Mouse (Mus musculus): ENCODE results near the gene Banf2. TPM values are rescaled to one million over a fixed set of nuclear protein-coding genes. Genes with fewer than 3 reads are reported as not detected.

The Banf2 gene
- polyA plus RNA-seq, 1 experiment from 2014 or later, result not detected

- DNase-seq (no peak), ATAC-seq (ENCODE audit: insufficient read depth) (no peak)
- Histone ChIP-seq H3K4me3 (ENCODE audit: low read depth, low read length) (no peak overlapping the region), H3K27ac (ENCODE audit: low read depth) (no peak overlapping the region), H3K9me3 (ENCODE audit: low read depth, low read length) (no peaks in the 10 kb centered on the region), H3K4me2 (no peak overlapping the region), H3K4me1 (ENCODE audit: insufficient read depth) (peaks cover 23% of the 10 kb centered on the region), H3K9ac (no peak overlapping the region), H3K27me3 (ENCODE audit: insufficient read depth, low read length) (no peaks in the 10 kb centered on the region), H3K36me3 (ENCODE audit: insufficient read depth) (peaks cover 14% of the 10 kb centered on the region)
- TF ChIP-seq CTCF (IDR thresholded peaks at IDR 0.05; ENCODE audit: low read depth), result no peak
- WGBS, result 84% methylated on average over 5 of the region's 5 CpGs
These were observed 30.5 kb upstream of the Banf2 start for GRCm38 (mm10) chr2:144002229-144002984.

DNA sequence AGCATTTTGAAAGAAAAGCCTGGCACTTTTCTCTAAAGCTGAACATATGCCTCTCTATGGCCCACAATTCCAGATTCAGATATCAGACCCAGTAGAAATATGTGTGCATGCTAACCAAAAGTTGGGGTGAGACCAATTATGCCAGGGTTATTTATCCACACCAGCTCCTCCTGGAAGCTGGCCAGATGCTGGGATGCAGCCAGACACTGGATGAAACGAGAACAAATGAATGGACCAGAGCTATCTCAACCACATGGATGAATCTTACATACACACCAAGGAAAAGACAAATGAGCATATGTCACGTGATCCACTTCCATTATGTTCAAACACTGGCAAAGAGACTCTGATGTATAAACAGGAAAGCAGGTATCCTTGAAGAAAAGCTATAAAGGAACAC is 29.3 kb upstream of the Banf2 start:
- TF ChIP-seq CTCF (IDR thresholded peaks at IDR 0.05; ENCODE audit: low read depth), result no peak
- no peak overlapping the region for H3K4me2 ChIP-seq
- H3K4me3 ChIP-seq (ENCODE audit: low read depth, low read length), result no peak overlapping the region
- no peaks in the 10 kb centered on the region for H3K9me3 ChIP-seq (ENCODE audit: low read depth, low read length)
- H3K36me3 ChIP-seq (ENCODE audit: insufficient read depth), result peaks cover 20% of the 10 kb centered on the region
- DNase-seq, result peak; percentile 58
- no peak for ATAC-seq (ENCODE audit: insufficient read depth)
- no peak overlapping the region for H3K27ac ChIP-seq (ENCODE audit: low read depth)
- H3K4me1 ChIP-seq (ENCODE audit: insufficient read depth), result peaks cover 23% of the 10 kb centered on the region
- H3K9ac ChIP-seq, result no peak overlapping the region
- H3K27me3 ChIP-seq (ENCODE audit: insufficient read depth, low read length), result no peaks in the 10 kb centered on the region
- 31% methylated on average over 2 of the region's 2 CpGs for WGBS

DNA sequence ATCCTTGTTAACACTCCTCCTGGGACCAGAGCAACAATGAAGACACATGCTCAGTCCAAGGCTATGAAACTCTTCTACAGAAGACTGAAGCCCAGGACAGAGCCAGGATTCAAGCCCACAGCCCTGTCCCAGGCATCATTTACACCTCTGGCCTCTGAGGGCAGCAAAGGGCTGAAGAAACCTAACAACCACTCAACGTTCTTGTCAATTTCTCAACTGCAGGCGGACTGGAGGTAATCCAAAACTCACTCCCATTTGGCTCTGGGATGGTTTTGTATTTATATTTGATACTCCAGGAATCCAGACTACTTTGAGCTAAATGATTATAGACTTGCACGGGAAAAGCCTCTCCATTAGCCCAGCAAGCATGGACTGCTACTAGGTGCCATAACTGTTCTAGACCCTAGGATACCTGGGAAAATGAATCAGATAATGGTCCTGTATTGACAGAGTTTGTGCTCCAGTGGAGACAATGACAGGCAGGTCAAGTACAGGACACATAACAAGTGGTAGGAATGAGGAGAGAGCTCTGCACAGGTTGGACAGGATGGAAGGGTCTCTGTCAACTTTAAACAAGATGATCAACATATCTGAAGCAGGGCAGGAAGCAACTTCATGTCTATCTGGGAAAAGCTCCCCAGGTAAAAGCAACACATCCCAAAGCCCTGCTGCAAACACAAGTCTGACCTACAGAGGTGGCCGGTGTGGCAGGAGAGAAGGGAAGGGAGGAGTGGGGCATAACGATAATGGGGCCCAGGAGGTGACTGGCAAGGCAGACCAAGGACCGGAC is 27.5 kb upstream of the Banf2 start:
- H3K4me3 ChIP-seq (ENCODE audit: low read depth, low read length), result no peak overlapping the region
- H3K9ac ChIP-seq, result no peak overlapping the region
- peaks cover 28% of the 10 kb centered on the region for H3K36me3 ChIP-seq (ENCODE audit: insufficient read depth)
- TF ChIP-seq CTCF (IDR thresholded peaks at IDR 0.05; ENCODE audit: low read depth), result no peak
- no peak for ATAC-seq (ENCODE audit: insufficient read depth)
- H3K4me1 ChIP-seq (ENCODE audit: insufficient read depth), result peaks cover 30% of the 10 kb centered on the region
- H3K4me2 ChIP-seq, result peak overlapping the region; percentile 13; the same call in 1 of the 2 replicates
- DNase-seq, result peak; percentile 71
- H3K27me3 ChIP-seq (ENCODE audit: insufficient read depth, low read length), result no peaks in the 10 kb centered on the region
- peak overlapping the region; percentile 27; the same call in 1 of the 2 replicates for H3K27ac ChIP-seq (ENCODE audit: low read depth)
- H3K9me3 ChIP-seq (ENCODE audit: low read depth, low read length), result no peaks in the 10 kb centered on the region
- 45% methylated on average over 6 of the region's 6 CpGs for WGBS

- Histone ChIP-seq H3K9me3 (ENCODE audit: low read depth, low read length) (no peaks in the 10 kb centered on the region), H3K4me1 (ENCODE audit: insufficient read depth) (peaks cover 30% of the 10 kb centered on the region), H3K9ac (no peak overlapping the region), H3K4me3 (ENCODE audit: low read depth, low read length) (no peak overlapping the region), H3K27me3 (ENCODE audit: insufficient read depth, low read length) (no peaks in the 10 kb centered on the region), H3K27ac (ENCODE audit: low read depth) (no peak overlapping the region), H3K36me3 (ENCODE audit: insufficient read depth) (peaks cover 28% of the 10 kb centered on the region), H3K4me2 (no peak overlapping the region)
- ATAC-seq (ENCODE audit: insufficient read depth) (no peak), DNase-seq (no peak)
- no peak for TF ChIP-seq CTCF (IDR thresholded peaks at IDR 0.05; ENCODE audit: low read depth)
- WGBS, result 76% methylated on average over 6 of the region's 6 CpGs
These were observed 26.2 kb upstream of the Banf2 start for GRCm38 (mm10) chr2:144006686-144007085.

- H3K9ac ChIP-seq, result no peak overlapping the region
- no peak overlapping the region for H3K4me3 ChIP-seq (ENCODE audit: low read depth, low read length)
- no peak overlapping the region for H3K4me2 ChIP-seq
- H3K27me3 ChIP-seq (ENCODE audit: insufficient read depth, low read length), result no peaks in the 10 kb centered on the region
- no peak for ATAC-seq (ENCODE audit: insufficient read depth)
- H3K36me3 ChIP-seq (ENCODE audit: insufficient read depth), result peaks cover 28% of the 10 kb centered on the region
- 76% methylated on average over 4 of the region's 4 CpGs for WGBS
- TF ChIP-seq CTCF (IDR thresholded peaks at IDR 0.05; ENCODE audit: low read depth), result no peak
- DNase-seq, result no peak
- peaks cover 30% of the 10 kb centered on the region for H3K4me1 ChIP-seq (ENCODE audit: insufficient read depth)
- no peaks in the 10 kb centered on the region for H3K9me3 ChIP-seq (ENCODE audit: low read depth, low read length)
- H3K27ac ChIP-seq (ENCODE audit: low read depth), result no peak overlapping the region
These were observed 25.6 kb upstream of the Banf2 start for GRCm38 (mm10) chr2:144007211-144007610.

- Histone ChIP-seq H3K9ac (no peak overlapping the region), H3K4me2 (peak overlapping the region; percentile 82)
These were observed 23.8 kb upstream of the Banf2 start for GRCm38 (mm10) chr2:144009081-144009480.

More at GRCm38 (mm10) chr2:144009081-144009480, 23.8 kb upstream of the Banf2 start:
- DNase-seq, result peak; percentile 21
- Histone ChIP-seq H3K27me3 (ENCODE audit: insufficient read depth, low read length) (no peaks in the 10 kb centered on the region), H3K4me1 (ENCODE audit: insufficient read depth) (peaks cover 26% of the 10 kb centered on the region), H3K27ac (ENCODE audit: low read depth) (0 out of 2 replicates have a peak overlapping the region, but pooled peaks have one; percentile 98), H3K9me3 (ENCODE audit: low read depth, low read length) (no peaks in the 10 kb centered on the region), H3K36me3 (ENCODE audit: insufficient read depth) (peaks cover 18% of the 10 kb centered on the region), H3K4me3 (ENCODE audit: low read depth, low read length) (peak overlapping the region; percentile 94)
- ATAC-seq (ENCODE audit: insufficient read depth), result no peak
- 71% methylated on average over 1 of the region's 1 CpGs for WGBS
- no peak for TF ChIP-seq CTCF (IDR thresholded peaks at IDR 0.05; ENCODE audit: low read depth)
